Mouse (Mus musculus): Measurements from ENCODE around the gene Gm10272.
"Not testable (repeated sequence)": the region's sequence is repeated elsewhere in the genome, so short reads cannot be mapped to it uniquely, and the experiment has no call there.

Gm10272 gene

GRCm38 (mm10) chr10:77706326-77706725 is at the start of gene Gm10272:
Gm10272 (plus strand) TSS chr10:77706626.
- no peak for DNase-seq (ENCODE audit: low spot score in 2 of 2)

GRCm38 (mm10) chr10:77658286-77658994 is 48.0 kb upstream of the Gm10272 start:
- DNase-seq (ENCODE audit: low spot score in 2 of 2): no peak

- DNase-seq (ENCODE audit: low spot score in 2 of 2): no peak
Measured at GRCm38 (mm10) chr10:77663949-77664665, 42.3 kb upstream of the Gm10272 start.

- no peak for DNase-seq (ENCODE audit: low spot score in 2 of 2)
Measured at GRCm38 (mm10) chr10:77666342-77666741, 40.1 kb upstream of the Gm10272 start.

GRCm38 (mm10) chr10:77667402-77667801 is 39.0 kb upstream of the Gm10272 start:
- DNase-seq (ENCODE audit: low spot score in 2 of 2): no peak

- DNase-seq (ENCODE audit: low spot score in 2 of 2): no peak
Measured at GRCm38 (mm10) chr10:77670710-77671109, 35.7 kb upstream of the Gm10272 start.

GRCm38 (mm10) chr10:77671519-77671918 is 34.9 kb upstream of the Gm10272 start:
- DNase-seq (ENCODE audit: low spot score in 2 of 2): no peak

- peak in 1 of 2 experiments; percentile 13 for DNase-seq (ENCODE audit: low spot score in 2 of 2)
Measured at GRCm38 (mm10) chr10:77673765-77674164, 32.7 kb upstream of the Gm10272 start.

GRCm38 (mm10) chr10:77677562-77677961 is 28.9 kb upstream of the Gm10272 start:
- peak in 1 of 2 experiments; percentile 14 for DNase-seq (ENCODE audit: low spot score in 2 of 2)

GRCm38 (mm10) chr10:77682994-77683393 is 23.4 kb upstream of the Gm10272 start:
- DNase-seq (ENCODE audit: low spot score in 2 of 2): no peak

GRCm38 (mm10) chr10:77684181-77684580 is 22.2 kb upstream of the Gm10272 start:
- no peak for DNase-seq (ENCODE audit: low spot score in 2 of 2)

- DNase-seq (ENCODE audit: low spot score in 2 of 2): no peak
Measured at GRCm38 (mm10) chr10:77685895-77686664, 20.3 kb upstream of the Gm10272 start, which contains the start of gene Tspear. Tspear (plus strand) TSS chr10:77686569.

- no peak for DNase-seq (ENCODE audit: low spot score in 2 of 2)
Measured at GRCm38 (mm10) chr10:77687021-77687420, 19.4 kb upstream of the Gm10272 start.

- not testable (repeated sequence) for DNase-seq (ENCODE audit: low spot score in 2 of 2)
Measured at GRCm38 (mm10) chr10:77690356-77690807, 16.0 kb upstream of the Gm10272 start, which contains the start of gene Gm19402. Gm19402 (minus strand) TSS chr10:77690757.

GRCm38 (mm10) chr10:77697133-77697532 is 9.3 kb upstream of the Gm10272 start, which contains the start of gene Gm9508:
Gm9508 (minus strand) TSS chr10:77697233.
- DNase-seq (ENCODE audit: low spot score in 2 of 2): no peak

- DNase-seq (ENCODE audit: low spot score in 2 of 2): no peak
Measured at GRCm38 (mm10) chr10:77709831-77710230, 3.4 kb downstream of the Gm10272 start.

GRCm38 (mm10) chr10:77711157-77711556 is 4.7 kb downstream of the Gm10272 start, which contains the start of gene Gm10024:
Gm10024 (plus strand) TSS chr10:77711457.
- DNase-seq (ENCODE audit: low spot score in 2 of 2): not testable (repeated sequence)

- DNase-seq (ENCODE audit: low spot score in 2 of 2): no peak
Measured at GRCm38 (mm10) chr10:77713734-77714133, 7.3 kb downstream of the Gm10272 start.

GRCm38 (mm10) chr10:77715507-77715906 is 9.1 kb downstream of the Gm10272 start, which contains the start of gene Gm10142:
Gm10142 (plus strand) TSS chr10:77715807.
- no peak for DNase-seq (ENCODE audit: low spot score in 2 of 2)

- not testable (repeated sequence) for DNase-seq (ENCODE audit: low spot score in 2 of 2)
Measured at GRCm38 (mm10) chr10:77720299-77720698, 13.9 kb downstream of the Gm10272 start, which contains the start of gene Krtap12-1. Krtap12-1 (plus strand) TSS chr10:77720599.

- DNase-seq (ENCODE audit: low spot score in 2 of 2): no peak
Measured at GRCm38 (mm10) chr10:77724855-77725254, 18.4 kb downstream of the Gm10272 start.

- no peak for DNase-seq (ENCODE audit: low spot score in 2 of 2)
Measured at GRCm38 (mm10) chr10:77726186-77726585, 19.8 kb downstream of the Gm10272 start, which contains the start of gene Gm10100. Gm10100 (plus strand) TSS chr10:77726486.

All from spleen, postnatal 14 days (tissue).